26 mouse cellular contexts compared by ENCODE assay signal in genomic region chr12:106464701-106465100, GRCm38 (mm10).
"Had no signal": no experiment of that assay in that cellular context is flagged by ENCODE, and none has a peak within 500 bp of the region (broad histone marks: within the 10 kb centered on the region; RNA-seq: fewer than 3 reads in every experiment).

No protein-coding gene starts in this region.

- DNase-seq: gastrocnemius, adult 2 months; gastrocnemius, postnatal 10 days; gastrocnemius, postnatal 25 days; heart, adult 18-20 months; heart, postnatal 10 days; heart, postnatal 4 days; kidney, adult 18-20 months; kidney, adult 8-10 months; kidney, postnatal 10 days; kidney, postnatal 25 days; kidney, postnatal 4 days; liver; liver, embryonic 13.5 days had no signal

- H3K9me3 ChIP-seq: heart, embryonic 10.5 days; heart, embryonic 12.5 days; hindbrain, embryonic 13.5 days; hindbrain, embryonic 15.5 days; intestine, embryonic 15.5 days; limb, embryonic 10.5 days; limb, embryonic 12.5 days; liver, embryonic 13.5 days; liver, embryonic 15.5 days had no signal

- H3K4me2 ChIP-seq: heart, embryonic 12.5 days; hindbrain, embryonic 13.5 days; hindbrain, embryonic 15.5 days; intestine, embryonic 15.5 days; limb, embryonic 12.5 days; liver, embryonic 11.5 days; liver, embryonic 13.5 days; liver, embryonic 15.5 days had no signal

- ATAC-seq: inflammation-experienced regulatory T-cells, adult 6 months; intestine, embryonic 15.5 days; intestine, postnatal 0 days had no signal

- H3K4me1 ChIP-seq: heart, embryonic 12.5 days; intestine, embryonic 15.5 days; limb, embryonic 12.5 days; liver, embryonic 13.5 days; liver, embryonic 15.5 days had no signal

- H3K27ac ChIP-seq: gastrocnemius, adult 2 months; heart, embryonic 10.5 days; hindbrain, embryonic 13.5 days; hindbrain, embryonic 15.5 days; intestine, embryonic 15.5 days; layer of hippocampus, adult 2 months; left cerebral cortex, adult 2 months; limb, embryonic 10.5 days; limb, embryonic 12.5 days; liver, embryonic 13.5 days; liver, embryonic 15.5 days had no signal

- H3K9ac ChIP-seq: heart, embryonic 12.5 days; hindbrain, embryonic 13.5 days; hindbrain, embryonic 15.5 days; intestine, embryonic 15.5 days; limb, embryonic 12.5 days; liver, embryonic 13.5 days; liver, embryonic 15.5 days had no signal

- H3K27me3 ChIP-seq: heart, embryonic 12.5 days; hindbrain, embryonic 13.5 days; hindbrain, embryonic 15.5 days; intestine, embryonic 15.5 days; liver, embryonic 13.5 days; liver, embryonic 15.5 days had no signal

- H3K4me3 ChIP-seq: gastrocnemius, adult 2 months; heart, embryonic 10.5 days; heart, embryonic 12.5 days; hindbrain, embryonic 13.5 days; hindbrain, embryonic 15.5 days; intestine, embryonic 15.5 days; layer of hippocampus, adult 2 months; left cerebral cortex, adult 2 months; limb, embryonic 10.5 days; limb, embryonic 12.5 days; liver, embryonic 13.5 days; liver, embryonic 15.5 days had no signal

- H3K36me3 ChIP-seq: heart, embryonic 10.5 days; heart, embryonic 12.5 days; hindbrain, embryonic 13.5 days; hindbrain, embryonic 15.5 days; intestine, embryonic 15.5 days; limb, embryonic 10.5 days; limb, embryonic 12.5 days; liver, embryonic 13.5 days; liver, embryonic 15.5 days had no signal
